Mouse (Mus musculus): ENCODE measurements around the gene Zfp689.
"Not testable (repeated sequence)": the region's sequence is repeated elsewhere in the genome, so short reads cannot be mapped to it uniquely, and the experiment has no call there.

The Zfp689 gene

DNA sequence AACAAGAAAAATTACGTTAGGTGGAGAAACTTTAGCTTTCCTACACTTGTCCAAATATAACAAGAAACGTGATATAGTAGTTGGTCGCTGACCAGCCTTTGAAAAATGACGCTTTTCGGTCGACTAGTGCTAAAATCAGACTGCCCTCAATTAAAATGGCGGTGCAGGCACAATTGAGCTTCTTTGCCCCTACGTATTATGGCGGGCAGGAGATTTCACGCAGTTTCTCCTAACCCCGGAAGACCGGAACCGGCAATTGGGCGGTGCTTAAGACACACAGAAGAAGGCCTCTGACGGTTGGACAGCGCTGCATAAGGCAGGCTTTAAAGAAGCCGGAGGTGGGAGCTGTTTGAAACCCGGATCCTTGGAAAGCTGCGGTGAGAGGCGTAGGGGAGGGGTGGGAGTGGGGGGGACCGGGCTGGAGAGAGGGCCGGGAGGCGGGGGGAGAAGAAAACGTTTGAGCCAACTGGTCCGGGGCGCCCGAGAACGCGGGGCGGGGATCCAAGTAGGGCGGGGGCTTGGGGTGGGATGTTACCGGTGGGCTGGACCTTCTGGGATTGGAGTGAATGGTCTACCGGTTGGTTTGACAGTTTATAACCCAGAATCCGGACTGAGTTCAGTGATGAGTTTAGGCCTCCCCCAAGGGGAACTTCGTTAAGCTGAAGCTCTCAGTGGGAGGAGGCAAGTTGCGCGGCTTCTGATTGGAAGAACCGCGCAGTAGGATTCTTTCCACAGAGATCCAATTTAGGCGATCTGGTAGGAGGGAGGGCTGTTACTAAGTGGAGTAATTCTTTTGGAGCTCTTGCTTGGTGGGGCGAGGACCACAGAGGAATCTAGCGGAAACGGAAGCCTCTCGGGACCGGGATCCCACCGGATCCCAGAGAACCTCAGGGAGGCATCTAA is 22.0 kb upstream of the Zfp689 start:
- DNase-seq (ENCODE audit: low spot score), result peak; percentile 98

DNA sequence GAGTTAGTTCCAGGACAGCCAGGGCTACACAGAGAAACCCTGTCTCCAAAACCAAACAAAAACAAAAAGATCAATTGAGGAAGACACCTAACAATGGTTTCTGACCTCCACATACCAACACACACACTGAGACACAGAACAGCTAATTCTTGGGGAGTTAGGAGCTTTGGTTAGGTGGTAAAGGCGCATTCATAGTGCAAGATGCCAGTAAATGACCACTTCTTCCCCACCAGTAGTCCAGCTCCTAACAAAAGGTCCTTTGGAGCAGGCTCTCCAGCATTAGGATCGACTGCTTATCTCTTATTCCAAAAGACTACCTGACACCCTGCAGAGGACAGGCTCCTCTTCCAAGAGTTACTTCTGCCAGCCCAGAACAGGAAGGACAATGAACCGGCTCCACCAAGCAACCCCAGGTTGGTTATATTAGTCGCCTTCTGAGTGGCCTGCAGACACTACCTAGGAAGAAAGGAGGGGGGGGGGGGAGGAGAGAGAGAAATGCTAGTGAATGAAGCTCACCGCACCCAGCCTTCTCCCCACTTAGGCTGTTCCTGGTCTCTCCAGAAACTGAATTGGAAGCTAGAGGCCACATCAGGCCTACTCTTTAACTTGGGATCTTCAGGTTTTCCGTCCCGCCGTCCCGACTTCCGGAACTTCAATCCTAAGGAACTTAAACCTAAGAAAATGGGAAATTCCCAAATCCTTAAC is 21.2 kb upstream of the Zfp689 start:
- peak; percentile 58 for DNase-seq (ENCODE audit: low spot score)

DNA sequence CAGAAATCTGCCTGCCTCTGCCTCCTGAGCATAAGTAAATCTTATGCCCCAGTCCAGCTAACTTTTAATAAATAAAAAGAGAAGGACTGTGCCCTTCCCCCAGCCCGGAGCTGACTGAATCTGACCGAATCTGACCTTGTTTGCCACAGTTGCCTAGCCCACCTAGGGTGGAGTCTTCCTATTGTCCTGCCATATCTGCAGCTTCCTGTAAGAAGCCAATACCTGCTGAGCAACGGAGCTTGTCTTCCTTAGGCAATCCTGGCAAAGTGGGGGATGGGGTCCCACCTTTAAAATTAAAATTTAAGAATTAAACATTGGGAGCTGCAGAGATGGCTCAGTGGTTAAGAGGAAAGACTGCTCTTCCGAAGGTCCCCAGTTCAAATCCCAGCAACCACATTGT is 17.6 kb upstream of the Zfp689 start:
- no peak for DNase-seq (ENCODE audit: low spot score)

DNA sequence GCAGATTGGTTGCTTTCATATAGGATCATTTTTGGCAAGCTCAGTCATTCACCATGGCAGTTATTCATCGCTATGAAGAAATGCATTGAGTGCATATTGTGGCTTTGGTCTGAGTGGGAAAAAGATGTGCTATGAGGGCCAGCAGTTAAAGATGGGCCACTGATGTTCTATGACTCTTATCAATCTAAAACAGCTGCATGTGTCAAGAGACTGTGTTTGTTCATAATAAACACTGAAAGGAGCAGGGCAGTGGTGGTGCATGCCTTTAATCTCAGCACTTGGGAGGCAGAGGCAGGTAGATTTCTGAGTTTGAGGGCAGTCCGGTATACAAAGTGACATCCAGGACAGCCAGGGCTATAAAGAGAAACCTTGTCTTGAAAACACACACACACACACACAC is 16.7 kb upstream of the Zfp689 start:
- DNase-seq (ENCODE audit: low spot score), result not testable (repeated sequence)

DNA sequence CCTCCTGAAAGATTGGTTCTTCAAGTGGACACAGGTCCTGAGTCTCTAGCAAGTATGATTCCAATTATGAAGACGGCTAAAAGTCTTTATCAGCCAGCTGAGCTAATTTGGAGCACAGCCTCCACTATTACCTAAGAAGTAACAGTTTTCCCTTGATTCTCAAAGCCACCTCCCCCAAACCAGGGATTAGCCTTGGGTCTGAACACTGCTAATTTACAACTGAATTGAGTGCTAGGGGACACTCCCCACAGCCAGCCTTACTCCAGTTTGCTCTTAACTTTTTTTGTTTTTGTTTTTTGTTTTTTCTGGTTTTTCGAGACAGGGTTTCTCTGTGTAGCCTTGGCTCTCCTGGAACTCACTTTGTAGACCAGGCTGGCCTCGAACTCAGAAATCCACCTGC is 16.2 kb upstream of the Zfp689 start:
- DNase-seq (ENCODE audit: low spot score), result no peak

DNA sequence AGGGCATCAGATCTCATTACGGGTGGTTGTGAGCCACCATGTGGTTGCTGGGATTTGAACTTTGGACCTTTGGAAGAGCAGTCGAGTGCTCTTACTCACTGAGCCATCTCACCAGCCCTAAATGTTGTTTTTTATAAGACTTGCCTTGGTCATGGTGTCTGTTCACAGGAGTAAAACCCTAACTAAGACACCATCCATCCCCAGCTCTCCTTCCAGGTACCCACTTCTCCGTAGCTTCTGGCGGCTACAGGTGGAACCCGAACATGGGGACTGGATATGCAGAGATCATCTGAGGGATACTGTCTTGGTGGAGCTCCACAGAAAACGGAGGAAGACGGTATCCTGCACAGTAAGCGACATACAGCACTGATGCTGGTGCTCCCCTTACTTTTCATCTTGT is 10.4 kb upstream of the Zfp689 start, which contains the start of gene Prr14:
TSS of gene Prr14 (plus strand) at position 301 of the 400 bp plus-strand sequence.
- not testable (repeated sequence) for DNase-seq (ENCODE audit: low spot score)

DNA sequence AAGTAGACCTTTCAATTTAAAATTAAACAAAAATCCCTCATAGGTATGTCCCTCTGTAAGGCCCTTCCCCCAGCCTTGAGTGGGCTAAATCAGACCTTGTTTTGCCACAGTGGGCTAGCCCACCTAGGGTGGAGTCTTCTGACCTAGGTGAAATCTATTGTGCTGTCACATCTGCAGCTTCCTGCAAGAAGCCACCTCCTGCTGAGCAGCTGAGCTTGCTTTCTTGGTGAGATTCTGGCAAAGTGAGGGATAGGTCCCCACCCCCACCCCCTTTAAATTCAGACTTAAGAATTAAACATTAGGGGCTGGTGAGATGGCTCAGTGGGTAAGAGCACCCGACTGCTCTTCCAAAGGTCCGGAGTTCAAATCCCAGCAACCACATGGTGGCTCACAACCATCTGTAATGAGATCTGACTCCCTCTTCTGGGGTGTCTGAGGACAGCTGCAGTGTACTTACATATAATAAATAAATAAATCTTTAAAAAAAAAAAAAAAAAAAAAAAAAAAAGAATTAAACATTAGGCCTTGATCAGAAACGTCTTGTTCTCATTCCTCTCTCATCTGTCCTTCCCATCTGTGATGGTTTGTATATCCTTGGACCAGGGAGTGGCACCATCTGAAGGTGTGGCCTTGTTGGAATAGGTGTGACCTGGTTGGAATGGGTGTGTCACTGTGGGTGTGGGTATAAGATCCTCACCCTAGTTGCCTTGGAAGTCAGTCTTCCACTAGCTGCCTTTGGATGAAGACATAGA is 9.6 kb upstream of the Zfp689 start:
- DNase-seq (ENCODE audit: low spot score), result not testable (repeated sequence)

DNA sequence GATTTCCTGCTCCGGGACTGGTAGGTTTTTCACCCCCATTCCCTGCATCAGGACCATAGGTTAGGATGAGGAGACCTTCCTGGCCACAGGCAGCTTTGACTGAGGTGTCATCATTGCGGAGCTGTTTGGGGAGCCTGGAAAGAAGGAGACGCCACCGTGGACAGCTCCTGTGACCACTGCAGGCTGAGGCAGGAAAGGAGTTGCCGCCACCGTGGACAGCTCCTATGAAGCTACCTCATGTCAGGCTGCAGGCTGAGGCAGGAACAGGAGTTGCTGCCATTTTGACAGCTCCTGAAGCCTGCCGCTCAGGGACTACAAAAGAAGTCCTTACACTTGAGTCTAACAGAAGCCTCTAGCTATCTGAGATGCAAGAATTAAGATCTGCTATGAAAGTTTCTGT is 5.9 kb upstream of the Zfp689 start:
- peak; percentile 44 for DNase-seq (ENCODE audit: low spot score)

DNA sequence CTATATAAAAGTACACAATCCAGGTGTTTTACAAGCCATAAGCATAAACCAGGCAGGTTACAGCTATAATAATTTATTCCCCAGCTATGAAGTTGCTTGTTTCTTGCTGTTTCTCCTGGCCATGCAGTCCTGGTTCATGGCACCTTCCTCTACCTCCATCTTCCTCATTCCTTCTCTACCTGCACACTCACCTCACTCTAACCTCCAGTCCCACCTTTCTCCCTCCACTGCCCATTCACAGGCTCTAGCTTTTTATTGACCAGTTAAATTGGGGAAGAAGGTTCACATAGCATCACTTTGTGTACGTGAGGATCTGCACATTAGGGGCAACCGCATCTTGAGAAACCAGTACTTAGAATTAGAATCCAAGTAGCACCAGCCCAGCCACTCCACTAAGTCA is 4.1 kb upstream of the Zfp689 start:
- DNase-seq (ENCODE audit: low spot score), result no peak

DNA sequence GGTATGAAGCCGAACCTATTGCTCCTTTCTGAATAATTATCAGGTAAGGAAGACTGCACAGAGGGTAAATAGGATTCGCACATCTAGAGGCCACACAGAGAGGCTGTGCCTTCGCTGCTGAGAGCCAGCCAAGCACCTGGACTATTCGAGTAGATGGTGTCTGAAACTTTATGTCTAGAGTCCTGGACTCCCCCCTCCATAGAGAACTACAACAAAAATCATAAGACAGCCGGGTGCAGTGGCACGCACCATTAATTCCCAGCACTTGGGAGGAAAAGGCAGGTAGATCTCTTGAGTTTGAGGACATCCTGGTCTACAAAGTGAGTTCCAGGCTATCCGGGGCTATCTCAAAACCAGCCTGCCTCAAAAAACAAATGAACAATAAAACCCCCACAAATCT is 1.0 kb upstream of the Zfp689 start:
- DNase-seq (ENCODE audit: low spot score), result no peak

DNA sequence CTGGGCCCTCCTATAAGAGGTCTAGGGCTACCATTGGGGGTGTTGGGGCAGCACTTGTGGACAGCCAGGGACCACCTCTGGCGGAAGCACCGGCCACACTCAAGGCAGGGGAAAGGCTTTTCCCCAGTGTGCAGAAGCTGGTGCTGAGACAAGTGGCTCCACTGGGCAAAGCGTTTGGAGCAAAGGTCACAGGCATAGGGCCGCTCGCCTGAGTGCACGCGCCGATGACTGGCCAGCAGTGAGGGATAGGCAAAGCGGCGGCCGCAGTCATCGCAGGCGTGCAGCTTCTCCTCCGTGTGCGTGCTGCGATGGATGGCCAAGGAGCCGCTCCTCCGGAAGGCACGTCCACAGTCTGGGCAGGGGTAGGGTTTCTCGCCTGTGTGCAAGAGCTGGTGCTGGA is 5.0 kb downstream of the Zfp689 start:
- no peak for DNase-seq (ENCODE audit: low spot score)

DNA sequence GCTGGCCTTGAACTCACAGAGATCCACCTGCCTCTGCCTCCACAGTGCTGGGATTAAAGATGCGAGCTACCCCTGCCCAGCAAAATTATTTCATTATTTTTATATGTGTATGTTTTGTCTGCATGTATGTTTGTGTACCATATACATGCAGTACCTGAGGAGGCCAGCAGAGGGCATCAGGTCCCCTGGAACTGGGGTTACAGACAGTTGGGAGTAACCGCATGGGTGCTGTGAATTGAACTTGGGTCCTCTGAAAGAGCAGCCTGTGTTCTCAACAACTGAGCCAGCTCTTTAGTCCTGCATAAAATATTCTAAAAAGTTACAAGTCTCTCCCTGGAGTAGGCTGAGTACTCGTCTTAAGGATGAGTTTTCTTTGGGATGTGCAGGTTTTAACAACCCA is 11.2 kb downstream of the Zfp689 start:
- DNase-seq (ENCODE audit: low spot score), result no peak

DNA sequence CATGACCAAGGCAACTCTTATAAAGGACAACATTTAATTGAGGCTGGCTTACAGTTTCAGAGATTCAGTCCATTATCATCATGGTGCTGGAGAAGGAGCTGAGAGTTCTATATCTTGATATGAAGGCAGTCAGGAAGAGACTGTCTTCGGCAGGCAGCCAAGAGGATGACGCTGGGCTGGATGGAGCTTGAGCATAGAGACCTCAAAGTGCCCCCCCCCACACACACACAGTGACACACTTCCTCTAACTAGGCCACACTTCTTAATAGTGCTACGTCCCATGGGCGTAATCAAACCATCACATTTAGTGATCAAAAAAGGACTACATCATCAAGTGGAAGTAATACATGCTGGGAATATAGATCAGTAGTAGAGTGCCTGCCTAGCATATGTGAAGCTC is 13.8 kb downstream of the Zfp689 start:
- DNase-seq (ENCODE audit: low spot score), result no peak

DNA sequence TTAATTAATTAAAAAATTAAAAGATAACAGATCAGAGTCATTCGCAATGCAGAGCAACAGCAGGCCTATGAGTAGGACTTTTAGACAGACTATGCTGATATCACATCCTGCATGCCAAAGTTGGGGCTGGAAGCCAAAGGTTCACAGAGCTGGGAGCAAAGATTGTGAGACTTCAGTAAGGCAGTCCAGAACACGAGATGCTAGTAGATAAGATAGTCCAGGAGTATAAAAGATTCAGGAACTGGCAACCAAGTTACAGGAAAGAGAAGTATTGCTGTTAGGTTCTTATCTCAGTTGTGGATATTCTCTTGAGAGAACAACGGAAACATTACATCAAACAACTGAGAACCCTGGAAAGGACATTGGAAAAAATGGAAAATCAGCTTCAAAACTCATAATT is 22.6 kb downstream of the Zfp689 start:
- no peak for DNase-seq (ENCODE audit: low spot score)

DNA sequence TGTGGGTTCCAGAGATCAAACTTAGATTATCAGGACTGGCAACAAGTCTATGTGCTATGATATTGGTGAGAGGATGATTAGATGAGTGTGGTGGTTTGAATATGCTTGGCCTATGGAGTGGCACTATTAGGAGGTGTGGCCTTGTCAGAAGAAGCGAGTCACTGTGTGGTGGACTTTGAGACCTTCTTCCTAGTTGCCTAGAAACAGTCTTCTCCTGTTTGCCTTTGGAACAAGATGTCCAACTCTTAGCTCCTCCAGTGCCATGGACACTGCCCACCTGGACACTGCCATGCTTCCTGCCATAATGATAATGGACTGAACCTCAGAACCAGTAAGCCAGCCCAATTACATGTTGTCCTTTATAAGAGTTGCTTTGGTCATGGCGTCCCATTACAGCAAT is 23.0 kb downstream of the Zfp689 start:
- DNase-seq (ENCODE audit: low spot score), result no peak

DNA sequence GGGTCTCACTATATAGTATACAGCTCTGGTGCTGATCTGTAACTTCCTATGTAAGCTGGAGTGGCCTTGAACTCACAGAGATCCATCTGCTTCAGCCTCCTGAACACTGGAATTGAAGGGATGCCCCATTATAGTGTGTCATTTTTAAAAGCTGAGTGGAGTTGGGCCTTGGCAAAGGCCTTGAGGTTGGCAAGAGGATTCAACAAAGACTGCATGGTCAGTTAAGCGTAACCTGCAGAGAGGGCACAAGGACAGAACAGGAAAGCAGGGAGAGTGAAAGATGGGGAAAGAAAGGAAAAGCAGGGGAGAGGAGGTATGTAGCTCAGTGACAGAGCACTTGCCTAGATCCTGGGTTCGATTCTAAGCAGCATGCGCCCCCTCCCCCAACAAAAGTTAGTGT is 23.7 kb downstream of the Zfp689 start:
- DNase-seq (ENCODE audit: low spot score), result no peak

DNA sequence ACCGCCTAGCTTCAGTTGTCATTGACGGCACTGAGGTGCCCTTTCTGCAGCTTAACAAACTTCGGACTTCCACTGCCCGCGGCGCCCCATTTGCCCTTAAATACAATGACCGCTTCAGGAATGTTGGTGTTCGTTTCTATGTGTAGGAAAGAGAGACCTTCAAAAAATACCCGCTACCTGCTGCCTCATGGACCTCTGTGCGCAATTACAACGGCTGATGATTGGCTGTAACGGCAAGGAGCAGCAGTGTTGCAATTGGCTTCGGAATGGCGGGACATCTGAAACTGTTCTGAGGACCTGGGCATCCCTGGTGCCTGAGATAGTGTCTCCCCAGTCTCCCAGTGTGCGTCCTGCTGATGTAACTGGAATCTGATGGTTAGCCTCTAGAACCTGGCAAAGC is 26.7 kb downstream of the Zfp689 start:
- no peak for DNase-seq (ENCODE audit: low spot score)

DNA sequence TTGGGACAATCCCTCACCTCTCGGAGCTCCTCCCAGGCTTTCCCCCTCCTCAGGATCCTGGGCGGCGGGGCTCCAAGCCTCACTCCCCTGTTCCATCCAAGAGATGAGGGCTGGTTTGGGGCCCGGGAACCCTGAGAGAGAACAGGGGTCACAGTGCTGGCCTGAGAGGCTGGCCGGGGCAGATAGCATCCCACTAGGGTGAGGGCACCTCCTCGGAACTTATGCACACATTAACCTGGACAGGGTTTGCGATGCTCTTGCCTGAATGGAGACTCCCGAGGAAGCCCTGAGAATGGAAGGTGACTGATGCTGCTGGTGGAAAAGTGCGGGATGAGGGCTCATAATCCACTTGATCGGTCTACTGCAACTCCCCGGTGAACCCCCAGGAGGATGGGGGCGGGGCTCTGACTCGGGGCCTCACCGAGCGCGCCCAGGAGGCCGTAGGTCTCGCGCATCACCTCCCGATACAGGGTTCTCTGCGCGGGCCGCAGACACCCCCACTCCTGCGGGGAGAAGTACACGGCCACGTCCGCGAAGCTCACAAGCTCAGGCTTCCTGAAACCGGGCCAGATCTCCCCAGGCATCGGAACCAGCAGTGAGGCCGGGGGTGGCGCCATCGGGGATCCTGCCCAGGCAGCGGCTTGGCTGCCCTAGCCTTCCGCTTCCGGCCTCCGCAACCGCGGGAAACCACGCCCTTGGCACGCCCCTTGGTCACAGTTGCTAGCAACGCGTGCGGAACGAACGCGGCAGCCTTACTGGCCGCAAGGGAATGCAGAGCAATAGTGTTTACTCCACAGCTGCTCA is 27.4 kb downstream of the Zfp689 start, which contains the start of gene Zfp688:
TSS of gene Zfp688 (minus strand) at position 681 of the 804 bp plus-strand sequence.
- peak; percentile 92 for DNase-seq (ENCODE audit: low spot score)

DNA sequence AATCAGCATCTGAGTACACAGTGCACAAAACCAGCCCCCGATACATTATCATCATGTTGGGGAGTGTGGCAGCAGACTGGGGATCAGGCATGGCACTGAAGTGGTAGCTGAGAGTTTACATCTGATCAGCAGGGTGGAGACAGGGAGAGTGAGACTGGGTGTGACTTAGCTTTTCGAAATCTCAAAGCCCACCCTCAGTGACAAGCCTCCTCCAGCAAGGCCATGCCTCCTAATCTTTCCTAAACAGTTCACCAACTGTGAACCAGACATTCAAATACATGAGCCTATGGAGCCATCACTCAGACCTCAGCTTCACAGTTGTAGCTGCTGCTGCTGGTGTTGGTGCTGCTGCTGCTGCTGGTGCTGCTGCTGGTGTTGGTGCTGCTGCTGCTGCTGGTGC is 37.5 kb downstream of the Zfp689 start:
- no peak for DNase-seq (ENCODE audit: low spot score)

DNA sequence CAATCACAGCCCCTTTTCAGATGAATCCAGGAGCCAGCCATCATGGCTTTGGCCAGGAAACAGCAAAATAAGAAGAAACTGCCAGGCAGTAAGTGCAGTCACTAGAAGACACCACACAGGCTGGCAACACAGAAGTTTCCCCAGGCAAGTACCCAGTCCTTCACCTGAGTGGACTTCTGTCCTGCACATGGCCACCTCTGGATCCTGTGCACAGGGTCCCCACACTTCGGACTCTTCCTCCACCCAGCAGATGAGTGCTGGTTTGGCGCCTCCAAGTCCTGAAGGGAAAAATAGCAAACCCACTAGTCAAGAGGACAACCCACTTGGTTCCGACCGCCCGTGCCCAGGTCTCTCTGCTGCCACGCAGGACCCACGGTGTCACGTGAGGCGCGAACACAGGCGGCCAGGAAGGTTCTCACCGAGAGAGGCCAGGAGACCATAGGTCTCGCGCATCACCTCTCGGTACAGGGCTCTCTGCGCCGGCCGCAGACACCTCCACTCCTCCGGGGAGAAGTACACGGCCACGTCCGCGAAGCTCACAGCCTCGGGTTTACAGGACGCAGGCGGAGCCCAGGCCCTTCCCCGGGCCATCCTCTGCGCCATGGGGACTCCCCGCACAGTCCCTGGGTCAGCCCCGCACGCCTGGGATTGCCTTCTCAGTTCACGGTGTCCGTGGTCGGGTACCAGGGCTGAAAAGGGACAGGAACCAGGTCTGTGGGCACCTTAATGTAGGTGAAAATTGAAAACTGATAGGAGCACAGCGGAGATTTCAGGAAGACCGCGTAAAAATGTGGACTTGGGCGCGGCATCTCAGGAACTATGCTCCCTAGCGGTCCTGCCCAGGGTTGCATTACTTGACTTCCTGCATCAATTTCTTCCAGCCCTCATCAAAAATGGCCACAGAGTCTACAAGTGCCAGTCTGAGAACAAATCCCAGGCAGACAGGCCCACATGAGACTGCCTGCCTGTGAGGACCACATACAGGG is 42.7 kb downstream of the Zfp689 start, which contains the start of gene Zfp764:
TSS of gene Zfp764 (minus strand) at position 821 of the 986 bp plus-strand sequence.
- DNase-seq (ENCODE audit: low spot score), result peak; percentile 83

Data from yolk sac, embryonic 10.5 days (tissue).